Mouse (Mus musculus) bone marrow macrophage, adult 2 months (primary cell): ENCODE results near the gene Acer2.

Experiments
- CTCF ChIP-seq: IDR thresholded peaks from 2 replicates; pipeline ENCODE4 v1.5.1; 2012; ENCODE audit warnings: low read depth, mild to moderate bottlenecking, low read length, moderate library complexity
- POLR2A ChIP-seq: IDR thresholded peaks from 2 replicates; pipeline ENCODE4 v1.6.1; 2012; ENCODE audit warnings: mild to moderate bottlenecking, low read depth, low read length, borderline replicate concordance

GRCm38 (mm10) chr4:86930101-86930635 is 56.0 kb downstream of the Acer2 start:
- no peak for TF ChIP-seq POLR2A
- no peak for TF ChIP-seq CTCF
